Mouse (Mus musculus): ENCODE data around the gene Cycs.

DNA sequence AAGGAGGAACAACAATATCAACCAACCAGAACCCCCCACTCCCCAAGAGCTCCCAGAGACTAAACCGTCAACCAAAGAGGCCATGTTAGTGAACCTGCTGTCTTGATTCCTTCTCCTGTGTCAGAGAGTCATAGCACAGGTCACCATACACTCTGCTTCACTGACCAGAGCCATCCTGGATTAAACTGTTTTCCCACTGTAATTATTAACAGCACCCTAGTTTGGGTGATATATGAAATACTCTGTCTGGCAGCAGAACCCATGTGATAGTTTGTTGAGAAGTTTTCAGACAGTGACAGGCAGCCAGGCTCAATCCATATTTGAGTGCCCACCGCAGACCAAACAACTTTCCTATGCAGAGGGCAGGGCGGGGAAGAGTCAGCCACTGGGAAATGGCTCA lies 31.0 kb downstream of the Cycs start:
- TF ChIP-seq CTCF (IDR thresholded peaks at IDR 0.05; ENCODE audit: extremely low read depth, insufficient read length, insufficient replicate concordance, low read depth, low read length) (no peak), POLR2A (IDR thresholded peaks at IDR 0.05; ENCODE audit: low read depth, low read length) (no peak)
